Mouse (Mus musculus) embryonic facial prominence, embryonic 14.5 days (tissue): ENCODE measurements around the gene Arhgef2. TPM values are rescaled to one million over a fixed set of nuclear protein-coding genes. Genes with fewer than 3 reads are reported as not detected.
A peak's percentile ranks its signal among the peaks of the same experiment; 100 is the strongest.

ENCODE experiments used
- ATAC-seq: fragments of 200-750 bp; cut with Nextera tagmentation; 2 replicates; pipeline ENCODE4 v1.8.0; 2017; ENCODE audit warnings: low read depth, moderate number of reproducible peaks, moderate TSS enrichment
- DNase-seq: peaks from one replicate; pipeline ENCODE4 v3.0.0-alpha.2; 2015; ENCODE audit warnings: low spot score
- H3K27ac ChIP-seq: fragments of 300-500 bp; sonication (generic); replicated peaks from 2 replicates; pipeline ENCODE4 v1.5.1; 2014; ENCODE audit warnings: low read depth, mild to moderate bottlenecking, low read length, moderate library complexity
- H3K27me3 ChIP-seq: fragments of 300-500 bp; sonication (generic); replicated peaks from 2 replicates; pipeline ENCODE4 v1.6.1; 2014; ENCODE audit warnings: low read length; ENCODE audit not compliant: control insufficient read depth, insufficient read depth
- H3K36me3 ChIP-seq: fragments of 300-500 bp; sonication (generic); 2 replicates; pipeline ENCODE4 v1.6.1; 2014; ENCODE audit warnings: low read length, mixed read lengths; ENCODE audit not compliant: control insufficient read depth, insufficient read depth
- H3K4me1 ChIP-seq: fragments of 300-500 bp; sonication (generic); 2 replicates; pipeline ENCODE4 v1.6.1; 2014; ENCODE audit warnings: antibody characterized with exemption, low read length; ENCODE audit not compliant: control insufficient read depth, insufficient read depth
- H3K4me2 ChIP-seq: fragments of 300-500 bp; sonication (generic); 2 replicates; pipeline ENCODE4 v1.6.1; 2014; ENCODE audit warnings: low read depth, mild to moderate bottlenecking, low read length, moderate library complexity, mixed read lengths
- H3K4me3 ChIP-seq: fragments of 300-500 bp; sonication (generic); 2 replicates; pipeline ENCODE4 v1.5.1; 2014; ENCODE audit warnings: low read depth, mild to moderate bottlenecking, low read length
- H3K9ac ChIP-seq: fragments of 300-500 bp; sonication (generic); 2 replicates; pipeline ENCODE4 v1.6.1; 2014; ENCODE audit warnings: low read depth, mild to moderate bottlenecking, low read length, moderate library complexity, mixed read lengths
- H3K9me3 ChIP-seq: fragments of 300-500 bp; sonication (generic); 2 replicates; pipeline ENCODE4 v1.6.1; 2016; ENCODE audit warnings: low read length; ENCODE audit not compliant: control insufficient read depth
- WGBS: fragments of 180-500 bp; shearing (Covaris S2); extraction: QIAGEN DNeasy Blood & Tissue Kit; methylation state at CpG from one replicate; pipeline ENCODE4 v1.1.7; 2014; 5-methylcytosine and 5-hydroxymethylcytosine counted together
- polyA plus RNA-seq: library from polyadenylated mRNA; unstranded; fragments of >200 nt; fragmentation: Nextera tagmentation; extraction: Ambion mirVana; gene quantifications from 2 replicates; pipeline ENCODE4 v1.2.1, GENCODE M21; 2014

Gene Arhgef2
- polyA plus RNA-seq, 1 experiment from 2014 or later, result 88.0 TPM

DNA sequence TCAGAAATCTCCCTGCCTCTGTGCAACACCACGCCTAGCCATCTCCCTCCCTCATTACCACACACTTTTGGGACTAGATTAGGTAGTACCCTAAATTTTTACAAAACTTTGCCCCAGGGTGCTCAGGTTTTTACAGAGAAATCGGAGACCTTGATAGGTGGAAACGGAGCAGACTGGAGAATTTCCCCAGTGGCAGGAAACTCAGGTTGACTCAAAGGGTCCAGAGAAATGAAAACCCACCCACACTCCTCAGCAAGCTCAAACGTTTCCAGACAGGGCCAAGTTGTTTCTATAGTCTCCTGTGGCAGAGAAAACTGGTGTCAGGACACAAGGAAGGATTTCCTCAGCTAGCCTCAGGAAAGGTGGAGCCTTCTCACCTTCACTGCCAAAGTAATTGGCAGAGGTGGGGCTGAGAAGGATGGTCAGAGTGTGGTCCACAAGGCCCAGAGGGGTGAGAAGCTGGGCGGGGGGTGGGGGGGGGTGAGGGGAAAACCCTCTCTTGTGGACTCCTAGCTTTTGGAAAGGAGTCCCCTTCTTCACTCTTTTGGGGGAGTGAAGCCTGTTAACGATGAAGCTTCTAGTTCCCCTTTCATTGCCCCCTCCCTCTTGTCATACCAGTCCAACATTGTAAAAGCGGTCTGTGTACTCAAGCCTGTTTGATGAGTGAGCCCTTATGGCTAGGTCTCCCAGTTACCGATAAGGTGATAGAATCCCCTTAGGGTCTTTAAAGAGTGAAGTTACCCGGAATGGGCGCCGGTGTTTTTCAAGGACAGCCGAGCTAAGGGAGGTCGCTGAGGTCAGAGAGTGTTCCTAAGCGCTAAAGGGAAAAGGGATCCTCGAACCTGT is 14.6 kb downstream of the Arhgef2 start:
- peaks cover 36% of the 10 kb centered on the region for H3K4me1 ChIP-seq

DNA sequence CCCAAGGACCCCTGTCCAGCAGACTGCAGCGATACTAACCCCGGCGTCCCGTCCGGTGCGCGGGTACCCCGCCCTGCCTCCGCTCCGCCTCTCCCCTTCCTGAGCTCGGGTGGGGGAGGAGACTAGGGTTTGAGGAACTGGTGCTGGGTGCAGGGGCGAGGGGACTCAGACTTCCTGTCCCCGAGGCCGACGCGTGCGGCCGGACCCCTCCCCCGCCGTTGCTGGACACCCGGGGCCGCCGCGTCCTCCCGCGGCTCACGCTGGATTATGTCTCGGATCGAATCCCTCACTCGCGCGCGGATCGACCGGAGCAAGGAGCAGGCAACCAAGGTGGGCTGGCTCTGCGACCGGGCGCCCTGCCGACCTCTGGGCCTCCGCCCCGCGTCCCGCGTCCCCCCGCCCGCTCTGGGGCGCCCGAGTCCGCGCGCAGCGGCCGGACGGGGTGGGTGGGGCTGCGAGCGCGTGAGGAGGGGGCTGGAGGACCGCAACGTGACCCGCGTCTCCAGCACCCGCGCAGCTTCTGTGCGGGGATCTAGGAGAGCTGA is 15.3 kb downstream of the Arhgef2 start:
- Histone ChIP-seq H3K4me3 (peak overlapping the region; percentile 59), H3K9ac (peak overlapping the region; percentile 87), H3K4me2 (peak overlapping the region; percentile 82), H3K27me3 (no peaks in the 10 kb centered on the region), H3K27ac (peak overlapping the region; percentile 93), H3K9me3 (no peaks in the 10 kb centered on the region), H3K4me1 (peaks cover 29% of the 10 kb centered on the region), H3K36me3 (peaks cover 3% of the 10 kb centered on the region; the same call in 1 of the 2 replicates)
- DNase-seq (peak; percentile 88), ATAC-seq (peak; percentile 68)
- WGBS, result 2% methylated on average over 18 of the region's 64 CpGs

More for the DNA sequence above, 14.6 kb downstream of the Arhgef2 start:
- Histone ChIP-seq H3K27ac (peak overlapping the region; percentile 93), H3K9ac (peak overlapping the region; percentile 87), H3K27me3 (no peaks in the 10 kb centered on the region), H3K9me3 (no peaks in the 10 kb centered on the region), H3K4me2 (peak overlapping the region; percentile 82), H3K36me3 (no peaks in the 10 kb centered on the region; the same call in 1 of the 2 replicates), H3K4me3 (peak overlapping the region; percentile 59)
- 9% methylated on average over 15 of the region's 15 CpGs for WGBS
- DNase-seq (no peak), ATAC-seq (no peak)

DNA sequence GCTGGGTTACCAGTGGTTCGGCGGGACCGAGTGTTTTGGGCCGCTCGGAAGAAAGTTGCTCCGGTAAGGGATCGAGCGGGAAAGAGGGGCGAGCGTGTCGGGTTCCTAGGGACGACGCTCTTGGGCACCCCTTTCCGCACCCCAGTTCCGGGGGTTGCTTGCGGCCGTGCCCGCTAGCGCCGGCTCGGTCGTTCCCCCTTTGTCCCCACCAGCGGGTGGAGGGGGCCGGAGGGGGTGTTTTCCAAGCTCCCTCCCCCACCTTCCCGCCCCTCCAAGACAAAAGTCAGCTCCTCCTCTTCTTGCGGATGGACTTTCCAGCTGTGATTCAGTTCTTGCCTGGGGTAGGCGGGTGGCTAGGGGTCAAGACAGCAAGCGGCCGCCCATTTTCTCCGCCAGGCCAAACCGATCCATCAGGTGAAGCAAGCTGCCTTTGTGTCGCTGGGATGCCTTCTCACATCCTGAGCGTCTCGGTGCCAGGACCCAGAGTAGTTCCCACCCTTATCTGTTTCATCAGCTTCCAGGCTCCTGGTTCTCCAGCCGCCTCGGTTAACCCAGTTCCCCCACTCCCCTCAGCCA is 15.9 kb downstream of the Arhgef2 start:
- H3K27me3 ChIP-seq, result no peaks in the 10 kb centered on the region
- H3K4me2 ChIP-seq, result peak overlapping the region; percentile 82
- peaks cover 5% of the 10 kb centered on the region; the same call in 1 of the 2 replicates for H3K36me3 ChIP-seq
- under 1% methylated on average over 36 of the region's 36 CpGs for WGBS
- peaks cover 23% of the 10 kb centered on the region for H3K4me1 ChIP-seq
- peak overlapping the region; percentile 87 for H3K9ac ChIP-seq
- ATAC-seq (peak; percentile 10; the same call in 1 of the 2 replicates), DNase-seq (peak; percentile 82)
- peak overlapping the region; percentile 93 for H3K27ac ChIP-seq
- H3K9me3 ChIP-seq, result no peaks in the 10 kb centered on the region
- peak overlapping the region; percentile 59 for H3K4me3 ChIP-seq

DNA sequence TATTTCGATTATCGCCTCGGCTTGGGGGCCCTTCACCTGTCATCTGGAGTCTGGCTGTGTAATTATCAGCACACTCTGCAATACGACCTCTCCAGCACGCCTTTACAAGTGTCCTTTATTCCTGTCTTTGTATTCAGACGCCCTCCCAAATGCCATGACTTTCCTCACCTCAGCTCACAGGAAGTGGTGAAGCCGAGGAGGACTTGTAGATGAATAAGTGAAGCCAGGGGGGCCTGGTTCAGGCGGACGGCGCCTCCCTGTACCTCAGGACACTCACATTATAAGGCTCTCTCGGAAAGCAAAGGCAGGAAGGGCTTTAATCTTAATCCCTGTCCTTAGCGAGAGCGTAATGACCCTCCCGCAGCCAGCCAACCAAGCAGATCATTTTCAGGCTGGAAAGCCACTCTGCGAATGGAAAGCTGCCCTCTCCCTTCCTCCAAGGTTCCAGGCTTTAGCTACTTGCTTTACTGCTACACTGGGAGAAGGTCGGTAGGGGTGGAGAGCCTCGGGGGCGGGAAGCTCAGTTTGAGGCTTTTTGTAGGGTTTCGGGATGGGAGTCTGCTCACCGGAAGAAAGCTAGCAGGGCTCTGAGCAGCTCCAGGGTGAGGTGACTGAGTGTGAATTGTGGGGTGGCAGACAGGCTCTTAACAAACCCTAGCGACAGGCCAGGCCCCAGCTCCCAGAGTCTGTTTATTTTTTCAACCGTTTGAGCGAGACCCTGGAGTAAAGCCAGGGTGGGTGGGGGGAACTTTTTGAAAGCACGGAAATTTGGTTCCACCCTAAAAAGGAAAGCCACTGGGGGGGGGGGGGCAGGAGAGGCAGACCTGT is 16.6 kb downstream of the Arhgef2 start:
- ATAC-seq (peak; percentile 7), DNase-seq (peak; percentile 75)
- WGBS, result under 1% methylated on average over 21 of the region's 24 CpGs
- H3K4me1 ChIP-seq, result peaks cover 17% of the 10 kb centered on the region
- H3K36me3 ChIP-seq, result peaks cover 5% of the 10 kb centered on the region; the same call in 1 of the 2 replicates
- peak overlapping the region; percentile 87 for H3K9ac ChIP-seq
- H3K4me3 ChIP-seq, result peak overlapping the region; percentile 59
- H3K9me3 ChIP-seq, result no peaks in the 10 kb centered on the region
- H3K27me3 ChIP-seq, result no peaks in the 10 kb centered on the region
- peak overlapping the region; percentile 82 for H3K4me2 ChIP-seq
- H3K27ac ChIP-seq, result peak overlapping the region; percentile 93

DNA sequence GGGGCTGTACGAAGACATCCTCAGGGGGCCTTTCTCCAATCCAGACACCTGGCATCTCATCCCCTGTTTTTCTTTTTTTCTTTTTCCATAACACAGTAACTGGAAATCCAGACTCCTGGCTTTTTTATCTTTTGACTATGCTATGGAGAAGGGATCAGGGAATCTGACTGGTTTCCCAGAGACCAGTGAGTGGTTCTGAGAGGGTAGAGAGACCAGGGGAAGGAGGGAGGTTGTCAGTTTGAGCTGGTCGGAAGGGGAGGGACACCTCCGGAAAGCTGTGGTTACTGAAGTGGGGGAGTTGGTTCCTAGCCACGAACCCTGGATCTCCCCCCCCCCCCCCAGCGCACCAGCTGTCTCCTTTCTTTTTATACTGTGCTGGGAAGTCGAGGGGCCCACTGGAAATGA is 17.2 kb downstream of the Arhgef2 start:
- peaks cover 17% of the 10 kb centered on the region for H3K4me1 ChIP-seq
- ATAC-seq, result peak; percentile 60
- peak; percentile 80 for DNase-seq

DNA sequence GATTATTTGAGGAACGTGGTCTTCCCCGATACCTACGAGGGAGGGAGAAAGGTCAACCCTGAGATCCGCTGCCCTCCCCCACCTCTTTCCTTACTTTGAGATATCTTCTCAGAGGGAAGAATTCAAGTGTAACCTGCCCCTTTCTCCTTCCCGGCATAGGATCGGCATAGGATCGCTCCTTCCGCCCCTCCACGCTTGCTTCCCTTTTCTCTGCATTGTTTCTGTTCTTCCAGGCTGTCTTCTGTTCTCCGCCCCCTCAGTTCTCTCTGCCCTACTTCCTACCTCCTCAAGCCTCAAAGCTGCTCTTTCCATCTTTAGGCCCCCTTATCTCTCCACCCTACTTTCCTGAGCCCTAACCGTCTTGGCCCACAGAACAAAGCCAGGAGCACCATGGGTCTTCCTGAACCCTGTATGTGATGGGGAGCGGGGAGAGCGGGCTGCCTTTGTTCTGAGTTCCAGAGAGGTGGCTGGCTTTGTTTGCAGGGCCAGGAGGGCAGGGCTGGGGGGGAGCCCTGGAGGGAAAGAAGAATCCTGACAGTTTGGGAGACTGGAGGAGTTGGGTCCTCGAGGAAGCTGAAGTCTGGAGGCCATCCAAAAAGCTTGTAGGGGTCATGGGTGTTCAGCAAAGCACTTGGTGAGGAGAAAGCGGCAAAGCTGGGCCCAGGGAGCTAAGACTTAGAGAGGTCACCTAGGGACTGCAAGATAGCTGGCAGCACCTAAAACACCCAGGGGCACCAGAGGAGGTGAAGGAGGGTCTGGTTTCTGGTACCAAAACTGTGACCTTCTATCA is 17.8 kb downstream of the Arhgef2 start:
- Histone ChIP-seq H3K4me3 (peak overlapping the region; percentile 59), H3K36me3 (peaks cover 14% of the 10 kb centered on the region), H3K9me3 (no peaks in the 10 kb centered on the region), H3K27ac (peak overlapping the region; percentile 93), H3K4me2 (peak overlapping the region; percentile 82), H3K4me1 (peaks cover 17% of the 10 kb centered on the region), H3K9ac (peak overlapping the region; percentile 87), H3K27me3 (no peaks in the 10 kb centered on the region)
- ATAC-seq, result 0 out of 2 replicates have a peak, but pooled peaks have one; percentile 4
- DNase-seq, result no peak
- WGBS, result 2% methylated on average over 15 of the region's 15 CpGs

More for the DNA sequence above, 17.2 kb downstream of the Arhgef2 start:
- Histone ChIP-seq H3K9ac (peak overlapping the region; percentile 87), H3K27ac (peak overlapping the region; percentile 93), H3K9me3 (no peaks in the 10 kb centered on the region), H3K4me3 (peak overlapping the region; percentile 59), H3K36me3 (peaks cover 9% of the 10 kb centered on the region; the same call in 1 of the 2 replicates), H3K27me3 (no peaks in the 10 kb centered on the region), H3K4me2 (peak overlapping the region; percentile 82)
- WGBS, result 0% methylated on average over 5 of the region's 6 CpGs

DNA sequence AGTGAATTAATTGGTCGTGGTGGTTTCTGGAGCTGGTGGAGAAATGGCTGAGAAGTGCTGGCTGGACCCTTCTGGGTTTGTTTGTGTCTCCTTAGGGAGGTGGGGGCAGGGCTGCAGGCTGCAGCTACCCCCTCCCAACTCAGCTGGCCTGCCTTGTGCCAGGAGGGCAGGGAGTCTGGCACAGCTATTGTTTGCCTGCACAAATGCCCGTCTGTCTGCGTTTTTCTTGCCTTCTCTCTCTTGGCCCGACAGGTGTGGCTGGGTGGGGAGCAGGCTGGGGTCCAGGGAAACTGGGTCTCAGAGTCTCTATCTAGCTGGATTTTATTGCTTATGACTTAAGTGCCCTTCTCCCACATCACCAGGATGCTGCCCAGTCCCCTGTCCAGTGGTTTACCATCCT is 18.6 kb downstream of the Arhgef2 start:
- peaks cover 20% of the 10 kb centered on the region for H3K36me3 ChIP-seq
- 21% methylated on average over 4 of the region's 4 CpGs for WGBS
- H3K27me3 ChIP-seq, result no peaks in the 10 kb centered on the region
- ATAC-seq (no peak), DNase-seq (no peak)
- H3K4me3 ChIP-seq, result peak overlapping the region; percentile 59
- H3K4me1 ChIP-seq, result peaks cover 17% of the 10 kb centered on the region
- peak overlapping the region; percentile 93 for H3K27ac ChIP-seq
- no peaks in the 10 kb centered on the region for H3K9me3 ChIP-seq
- H3K4me2 ChIP-seq, result peak overlapping the region; percentile 82
- peak overlapping the region; percentile 87 for H3K9ac ChIP-seq
